Mouse (Mus musculus) fibroblast of lung, adult 2 months (primary cell): Measurements from ENCODE around the gene Vmn1r1.

Experiments used
- DNase-seq: peaks from one replicate; pipeline ENCODE4 v3.0.0-alpha.2; 2011; ENCODE audit warnings: low read depth

Vmn1r1 gene

GRCm38 (mm10) chr1:182137204-182138125 is 26.8 kb downstream of the Vmn1r1 start:
- no peak for DNase-seq

- no peak for DNase-seq
These were observed 33.5 kb downstream of the Vmn1r1 start for GRCm38 (mm10) chr1:182130830-182131229.

GRCm38 (mm10) chr1:182124924-182125368 is 39.3 kb downstream of the Vmn1r1 start:
- peak; percentile 66 for DNase-seq

GRCm38 (mm10) chr1:182124506-182124905 is 39.8 kb downstream of the Vmn1r1 start, which contains the start of gene Srp9:
TSS of gene Srp9 (plus strand) at chr1:182124737.
- DNase-seq: peak; percentile 82

- no peak for DNase-seq
These were observed 41.9 kb downstream of the Vmn1r1 start for GRCm38 (mm10) chr1:182122413-182122812.

GRCm38 (mm10) chr1:182115651-182116408 is 48.5 kb downstream of the Vmn1r1 start:
- DNase-seq: peak; percentile 51

DNA sequence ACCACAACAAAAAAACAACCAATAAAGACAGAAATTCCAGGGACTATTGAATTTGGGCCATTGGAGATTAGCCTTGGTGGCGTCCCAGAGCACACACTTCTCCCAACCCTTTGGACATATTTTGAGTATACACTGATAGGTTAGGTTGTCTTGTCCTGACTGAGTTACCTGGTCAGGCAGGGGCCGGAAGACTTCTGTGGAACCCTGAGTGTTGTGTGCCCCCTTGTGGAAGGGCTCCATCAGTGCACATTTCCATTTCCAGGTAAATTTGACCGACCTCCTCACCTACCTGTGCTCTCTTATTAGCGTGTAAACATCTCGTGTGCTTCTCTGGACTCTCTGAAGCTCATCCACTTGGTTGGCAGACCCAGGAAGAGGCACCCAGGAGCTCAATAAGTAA is 49.1 kb downstream of the Vmn1r1 start:
- no peak for DNase-seq

DNA sequence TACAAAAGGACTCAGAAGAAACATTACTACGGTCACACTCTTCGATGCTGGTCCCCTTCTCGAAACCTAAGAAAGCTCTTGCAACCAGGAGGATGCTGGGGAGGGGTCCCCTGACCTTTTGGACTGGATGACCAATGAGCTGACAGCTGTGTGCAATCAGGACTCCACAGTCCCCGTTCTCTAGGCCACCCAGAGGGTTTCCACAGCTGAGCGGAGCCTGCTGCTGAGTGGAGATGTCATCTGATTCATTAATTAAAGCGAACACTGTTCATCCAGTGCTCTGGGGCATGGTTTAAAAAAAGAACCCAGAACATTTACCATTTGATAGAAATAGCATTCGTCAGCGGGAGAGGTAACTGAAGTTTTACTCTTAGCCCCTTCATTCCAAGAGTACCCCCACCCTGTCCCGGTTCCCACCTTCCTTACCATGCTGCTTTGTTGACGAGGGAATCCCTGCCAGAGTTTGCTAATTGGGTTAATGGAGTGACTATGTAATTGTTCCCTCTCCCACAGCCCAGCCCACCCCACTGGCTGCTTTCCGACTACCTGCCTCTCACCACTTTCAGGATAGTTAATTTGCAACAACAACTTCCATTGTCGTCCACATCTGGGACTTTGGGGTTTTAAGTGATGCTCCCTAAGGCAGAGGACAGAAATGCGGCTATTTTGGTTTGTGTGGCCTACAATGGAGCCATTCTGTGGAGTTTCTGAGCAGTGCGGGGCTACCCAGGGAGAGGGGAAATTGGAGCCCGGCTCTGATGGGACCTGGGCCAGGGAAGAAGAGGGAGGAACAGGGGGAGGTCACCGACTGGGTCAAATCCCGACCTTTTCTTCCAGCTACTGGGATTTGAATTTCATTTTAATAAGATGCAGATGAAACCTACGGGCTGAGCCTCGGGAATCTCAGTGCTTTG is 50.4 kb downstream of the Vmn1r1 start:
- DNase-seq: no peak

DNA sequence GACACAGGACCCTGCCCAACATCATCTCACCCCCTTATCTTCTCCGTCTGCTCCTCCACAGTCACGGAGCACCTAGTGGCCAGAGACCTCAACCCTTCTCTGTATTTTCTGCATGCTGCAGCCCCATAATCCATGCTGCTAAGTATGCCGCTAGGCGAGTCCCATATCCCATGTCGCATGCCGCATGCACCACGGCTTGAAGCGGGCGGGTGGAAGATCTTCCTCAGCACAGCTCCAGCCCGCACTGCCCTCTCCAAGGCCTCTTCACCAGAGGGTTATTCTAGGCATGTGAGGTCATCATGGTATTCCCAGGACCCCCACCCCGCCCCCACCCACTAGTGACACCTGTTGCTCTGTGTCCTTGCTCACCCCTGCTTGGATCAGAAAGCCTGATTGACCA is 51.2 kb downstream of the Vmn1r1 start:
- DNase-seq: no peak

DNA sequence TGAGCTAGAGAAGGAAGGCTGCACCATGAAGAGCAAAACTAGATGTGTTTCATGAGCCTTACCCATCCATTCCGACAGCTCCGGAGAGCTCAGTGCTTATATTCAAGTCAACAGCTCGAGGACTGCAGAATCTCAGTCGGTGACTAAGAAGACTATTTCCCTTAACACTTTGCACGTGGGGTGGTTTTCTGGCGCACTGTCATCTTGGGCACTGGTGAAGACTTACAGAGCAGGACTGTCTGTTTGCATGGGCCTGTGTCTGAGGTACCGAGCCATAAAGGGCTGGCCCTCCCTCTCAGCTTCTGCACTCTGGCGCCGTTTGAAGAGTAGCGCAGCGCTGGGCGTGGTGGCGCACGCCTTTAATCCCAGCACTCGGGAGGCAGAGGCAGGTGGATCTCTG is 51.9 kb downstream of the Vmn1r1 start:
- no peak for DNase-seq

DNA sequence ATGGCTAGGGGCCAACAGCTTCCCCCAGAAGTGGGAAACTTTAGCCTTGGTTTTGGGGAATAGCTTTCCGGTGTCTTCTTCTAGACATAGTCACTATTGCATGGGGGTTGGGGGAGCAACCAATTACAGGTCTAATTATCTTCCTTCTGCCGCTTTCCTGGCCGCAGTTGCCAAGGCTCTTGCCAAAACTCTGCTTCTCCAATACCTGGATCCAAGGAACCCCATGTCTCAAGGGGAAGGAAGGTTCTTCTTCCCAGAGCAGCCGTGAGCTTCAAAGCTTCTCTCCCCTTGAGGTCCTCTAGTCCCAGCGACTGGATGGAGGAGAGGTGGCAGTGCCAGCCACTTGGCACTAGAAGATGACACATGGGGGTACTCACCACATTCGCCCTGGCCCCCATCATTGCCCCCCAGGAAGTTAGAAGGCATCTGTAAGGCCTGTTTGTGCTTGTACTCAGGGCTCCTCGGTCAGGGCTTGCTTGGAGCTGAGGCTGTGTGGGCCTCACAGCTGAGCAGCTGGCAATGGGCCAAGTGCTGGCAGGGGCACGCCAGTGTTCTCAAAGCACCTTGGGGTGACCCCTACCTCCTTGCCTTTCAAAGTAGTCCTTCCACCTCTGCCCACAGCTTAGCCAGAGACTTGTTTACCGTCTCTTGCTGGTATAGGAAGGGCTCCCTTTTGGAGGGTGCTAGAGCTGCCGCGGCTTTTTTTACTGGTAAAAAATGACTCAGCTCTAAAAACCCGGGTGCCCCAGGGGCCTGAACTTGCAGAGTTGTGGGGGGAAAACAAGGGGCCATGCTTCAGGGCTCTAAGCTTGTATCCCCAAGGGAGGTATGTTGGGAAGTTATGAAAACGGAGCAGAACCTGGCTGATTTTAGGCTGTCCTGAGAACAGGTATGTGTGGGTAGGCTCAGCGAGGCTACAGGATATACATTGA is 52.6 kb downstream of the Vmn1r1 start:
- DNase-seq: no peak

DNA sequence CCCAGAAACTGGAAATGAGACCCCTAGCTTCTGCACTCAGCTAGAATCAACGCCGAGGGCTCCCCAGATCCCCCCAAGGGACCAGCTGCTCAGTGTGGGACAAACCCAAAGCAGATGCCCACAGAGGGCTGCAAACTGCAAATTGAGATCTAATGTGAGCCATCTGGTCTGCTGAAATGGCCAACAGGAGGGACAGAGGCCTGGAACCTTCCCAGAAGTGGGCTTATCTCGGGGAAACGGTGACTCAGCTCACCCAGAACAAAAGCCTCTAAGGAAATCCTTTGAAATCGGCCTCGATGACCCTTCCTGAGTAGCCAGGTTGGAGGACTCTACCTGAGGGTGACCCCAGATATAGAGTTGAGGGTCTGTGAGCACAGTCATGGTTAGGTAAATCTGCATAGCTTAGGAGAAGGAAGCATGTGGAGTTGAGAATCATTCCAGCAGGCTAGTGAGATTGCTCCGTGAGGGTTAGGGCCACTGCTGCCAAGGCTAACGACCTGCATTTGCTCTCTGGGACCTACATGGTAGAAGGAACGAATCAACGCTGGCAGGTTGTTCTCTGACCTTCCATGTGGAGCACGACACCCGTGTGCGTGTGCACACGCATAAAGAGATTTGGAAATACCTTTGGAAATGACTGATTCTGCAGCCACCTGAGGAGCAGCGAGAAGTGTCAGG is 53.4 kb downstream of the Vmn1r1 start:
- DNase-seq: no peak

- DNase-seq: no peak
These were observed 54.1 kb downstream of the Vmn1r1 start for GRCm38 (mm10) chr1:182110185-182110584.

DNA sequence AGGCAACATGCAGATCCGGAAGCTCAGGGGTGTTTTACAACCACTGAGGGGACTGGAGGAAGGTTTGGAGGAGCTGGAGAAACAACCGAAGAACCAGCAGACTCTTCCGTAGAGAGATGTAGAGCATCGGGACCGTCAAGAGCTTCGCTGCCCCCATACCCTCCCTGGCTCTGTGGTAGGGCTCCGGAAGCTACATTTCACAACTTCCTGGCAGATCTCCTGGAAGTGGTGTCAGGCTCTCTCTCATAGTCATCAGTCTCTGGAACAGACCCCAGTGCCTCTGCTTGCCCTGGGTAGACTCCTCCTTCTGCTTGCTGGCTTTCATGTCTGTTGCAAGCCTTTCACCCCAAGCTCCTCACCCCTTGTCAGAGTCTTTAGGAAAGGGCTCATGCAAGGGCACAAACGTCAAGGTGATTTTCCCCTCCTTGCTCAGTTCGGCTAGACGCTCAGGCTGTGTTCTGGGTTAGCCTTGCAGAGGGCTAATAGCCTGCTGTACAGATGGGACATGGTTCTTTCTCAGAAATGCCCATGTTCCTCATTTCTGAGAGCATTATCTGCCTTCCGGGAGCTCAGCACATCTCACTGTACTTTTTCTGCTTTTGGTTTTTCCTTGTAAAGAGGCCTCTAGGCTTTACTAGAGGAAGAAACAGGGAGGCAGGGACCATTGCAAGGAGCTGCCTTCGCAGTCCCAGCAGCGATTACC is 55.7 kb downstream of the Vmn1r1 start:
- DNase-seq: peak; percentile 72

- DNase-seq: no peak
These were observed 57.0 kb downstream of the Vmn1r1 start for GRCm38 (mm10) chr1:182107251-182107650.

DNA sequence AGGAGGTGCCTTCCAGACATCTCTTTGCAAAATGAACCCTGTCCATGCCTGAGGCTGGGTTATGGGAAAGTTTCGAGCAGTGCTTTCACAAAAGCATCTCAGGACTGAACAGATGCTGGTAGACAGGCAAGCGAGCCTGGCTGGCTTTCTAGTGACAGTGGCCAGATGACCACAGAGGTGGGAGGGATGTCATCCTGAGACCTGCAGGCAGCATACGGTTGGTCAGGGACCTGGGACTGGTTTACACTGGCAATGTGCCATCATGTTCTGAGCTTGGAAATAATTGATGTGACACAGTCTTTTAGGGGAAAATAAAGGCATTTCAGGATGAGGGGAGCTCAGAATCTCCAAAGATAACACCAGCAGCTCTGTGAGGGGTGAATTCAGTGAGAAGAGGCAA is 59.3 kb downstream of the Vmn1r1 start:
- DNase-seq: no peak
